Mouse (Mus musculus): ENCODE data around the gene Tomm20l. TPM values are rescaled to one million over a fixed set of nuclear protein-coding genes. Genes with fewer than 3 reads are reported as not detected.
A peak's percentile ranks its signal among the peaks of the same experiment; 100 is the strongest.

The Tomm20l gene
- polyA plus RNA-seq, 1 experiment from 2014 or later, result not detected

GRCm38 (mm10) chr12:71136130-71136973 lies 25.1 kb downstream of the Tomm20l start, which contains the start of the genes Timm9 and 2700049A03Rik:
Gene Timm9, minus strand, starts transcription at chr12:71136684.
Gene 2700049A03Rik, plus strand, starts transcription at chr12:71136848.
- H3K4me1 ChIP-seq, result peaks cover 22% of the 10 kb centered on the region
- H3K9me3 ChIP-seq (replicated peaks), result no peaks in the 10 kb centered on the region
- WGBS, result under 1% methylated on average over 52 of the region's 52 CpGs

GRCm38 (mm10) chr12:71136974-71137491 lies 25.8 kb downstream of the Tomm20l start:
- WGBS, result under 1% methylated on average over 30 of the region's 30 CpGs

More at GRCm38 (mm10) chr12:71136130-71136973, 25.1 kb downstream of the Tomm20l start, which contains the start of the genes Timm9 and 2700049A03Rik:
- Histone ChIP-seq H3K27ac (peak within 1 kb of the TSS; percentile 94), H3K4me3 (peak within 1 kb of the TSS; percentile 95), H3K27me3 (ENCODE audit: low read depth, poor library complexity, severe bottlenecking) (no peaks in the 10 kb centered on the region), H3K36me3 (peaks cover 45% of the 10 kb centered on the region)
- DNase-seq (ENCODE audit: low spot score), result peak; percentile 82

GRCm38 (mm10) chr12:71137686-71138085 lies 26.5 kb downstream of the Tomm20l start:
- Histone ChIP-seq H3K9me3 (replicated peaks) (no peaks in the 10 kb centered on the region), H3K27ac (peak overlapping the region; percentile 94), H3K4me3 (peak overlapping the region; percentile 95), H3K36me3 (peaks cover 46% of the 10 kb centered on the region), H3K4me1 (peaks cover 22% of the 10 kb centered on the region), H3K27me3 (ENCODE audit: low read depth, poor library complexity, severe bottlenecking) (no peaks in the 10 kb centered on the region)
- WGBS, result 7% methylated on average over 11 of the region's 11 CpGs
- no peak for DNase-seq (ENCODE audit: low spot score)

More at GRCm38 (mm10) chr12:71136974-71137491, 25.8 kb downstream of the Tomm20l start:
- Histone ChIP-seq H3K4me3 (peak overlapping the region; percentile 95), H3K36me3 (peaks cover 46% of the 10 kb centered on the region), H3K27me3 (ENCODE audit: low read depth, poor library complexity, severe bottlenecking) (no peaks in the 10 kb centered on the region), H3K4me1 (peaks cover 22% of the 10 kb centered on the region), H3K27ac (peak overlapping the region; percentile 94), H3K9me3 (replicated peaks) (no peaks in the 10 kb centered on the region)
- peak; percentile 95 for DNase-seq (ENCODE audit: low spot score)

- H3K9me3 ChIP-seq (replicated peaks), result no peaks in the 10 kb centered on the region
- peaks cover 52% of the 10 kb centered on the region for H3K36me3 ChIP-seq
- no peak overlapping the region for H3K27ac ChIP-seq
- WGBS, result 82% methylated on average over 5 of the region's 5 CpGs
- DNase-seq (ENCODE audit: low spot score), result no peak
- H3K4me3 ChIP-seq, result no peak overlapping the region
- no peaks in the 10 kb centered on the region for H3K27me3 ChIP-seq (ENCODE audit: low read depth, poor library complexity, severe bottlenecking)
- H3K4me1 ChIP-seq, result peaks cover 22% of the 10 kb centered on the region
Observed at GRCm38 (mm10) chr12:71139258-71139828, 28.1 kb downstream of the Tomm20l start.

GRCm38 (mm10) chr12:71141189-71141588 lies 30.0 kb downstream of the Tomm20l start:
- H3K9me3 ChIP-seq (replicated peaks), result no peaks in the 10 kb centered on the region
- H3K4me3 ChIP-seq, result no peak overlapping the region
- no peak for DNase-seq (ENCODE audit: low spot score)
- H3K27ac ChIP-seq, result no peak overlapping the region
- peaks cover 14% of the 10 kb centered on the region for H3K4me1 ChIP-seq
- no peaks in the 10 kb centered on the region for H3K27me3 ChIP-seq (ENCODE audit: low read depth, poor library complexity, severe bottlenecking)
- peaks cover 69% of the 10 kb centered on the region for H3K36me3 ChIP-seq

GRCm38 (mm10) chr12:71147641-71148040 lies 36.4 kb downstream of the Tomm20l start:
- Histone ChIP-seq H3K36me3 (peaks cover 94% of the 10 kb centered on the region), H3K9me3 (replicated peaks) (no peaks in the 10 kb centered on the region), H3K4me1 (no peaks in the 10 kb centered on the region), H3K27me3 (ENCODE audit: low read depth, poor library complexity, severe bottlenecking) (no peaks in the 10 kb centered on the region), H3K4me3 (no peak overlapping the region), H3K27ac (no peak overlapping the region)
- peak; percentile 43 for DNase-seq (ENCODE audit: low spot score)
- WGBS, result 78% methylated on average over 3 of the region's 3 CpGs

- WGBS, result 98% methylated on average over 9 of the region's 9 CpGs
- H3K4me1 ChIP-seq, result no peaks in the 10 kb centered on the region
- H3K4me3 ChIP-seq, result no peak overlapping the region
- no peak overlapping the region for H3K27ac ChIP-seq
- no peak for DNase-seq (ENCODE audit: low spot score)
- H3K36me3 ChIP-seq, result peaks cover 94% of the 10 kb centered on the region
- H3K27me3 ChIP-seq (ENCODE audit: low read depth, poor library complexity, severe bottlenecking), result no peaks in the 10 kb centered on the region
- no peaks in the 10 kb centered on the region for H3K9me3 ChIP-seq (replicated peaks)
Observed at GRCm38 (mm10) chr12:71148801-71149200, 37.6 kb downstream of the Tomm20l start.

GRCm38 (mm10) chr12:71149456-71149855 lies 38.2 kb downstream of the Tomm20l start:
- WGBS, result 93% methylated on average over 6 of the region's 6 CpGs
- Histone ChIP-seq H3K36me3 (peaks cover 94% of the 10 kb centered on the region), H3K27me3 (ENCODE audit: low read depth, poor library complexity, severe bottlenecking) (no peaks in the 10 kb centered on the region), H3K27ac (no peak overlapping the region), H3K4me3 (no peak overlapping the region), H3K9me3 (replicated peaks) (no peaks in the 10 kb centered on the region), H3K4me1 (no peaks in the 10 kb centered on the region)
- no peak for DNase-seq (ENCODE audit: low spot score)

- Histone ChIP-seq H3K9me3 (replicated peaks) (no peaks in the 10 kb centered on the region), H3K27ac (no peak overlapping the region), H3K4me3 (no peak overlapping the region), H3K27me3 (ENCODE audit: low read depth, poor library complexity, severe bottlenecking) (no peaks in the 10 kb centered on the region), H3K36me3 (peaks cover 94% of the 10 kb centered on the region), H3K4me1 (no peaks in the 10 kb centered on the region)
- WGBS, result 93% methylated on average over 8 of the region's 8 CpGs
- DNase-seq (ENCODE audit: low spot score), result no peak
Observed at GRCm38 (mm10) chr12:71150167-71150566, 38.9 kb downstream of the Tomm20l start.

- peaks cover 97% of the 10 kb centered on the region for H3K36me3 ChIP-seq
- no peak overlapping the region for H3K27ac ChIP-seq
- DNase-seq (ENCODE audit: low spot score), result no peak
- no peaks in the 10 kb centered on the region for H3K4me1 ChIP-seq
- H3K4me3 ChIP-seq, result no peak overlapping the region
- WGBS, result 94% methylated on average over 6 of the region's 6 CpGs
- H3K27me3 ChIP-seq (ENCODE audit: low read depth, poor library complexity, severe bottlenecking), result no peaks in the 10 kb centered on the region
- no peaks in the 10 kb centered on the region for H3K9me3 ChIP-seq (replicated peaks)
Observed at GRCm38 (mm10) chr12:71154979-71155378, 43.8 kb downstream of the Tomm20l start.

GRCm38 (mm10) chr12:71157974-71158373 lies 46.7 kb downstream of the Tomm20l start:
- WGBS, result 89% methylated on average over 6 of the region's 6 CpGs
- H3K27me3 ChIP-seq (ENCODE audit: low read depth, poor library complexity, severe bottlenecking), result no peaks in the 10 kb centered on the region
- H3K4me3 ChIP-seq, result no peak overlapping the region
- no peak for DNase-seq (ENCODE audit: low spot score)
- no peaks in the 10 kb centered on the region for H3K4me1 ChIP-seq
- H3K36me3 ChIP-seq, result peaks cover 98% of the 10 kb centered on the region
- H3K9me3 ChIP-seq (replicated peaks), result no peaks in the 10 kb centered on the region
- H3K27ac ChIP-seq, result no peak overlapping the region

GRCm38 (mm10) chr12:71164410-71164809 lies 53.2 kb downstream of the Tomm20l start:
- H3K36me3 ChIP-seq, result peaks cover 92% of the 10 kb centered on the region
- H3K9me3 ChIP-seq (replicated peaks), result no peaks in the 10 kb centered on the region
- no peak for DNase-seq (ENCODE audit: low spot score)
- WGBS, result 93% methylated on average over 9 of the region's 9 CpGs
- H3K4me1 ChIP-seq, result no peaks in the 10 kb centered on the region
- H3K4me3 ChIP-seq, result no peak overlapping the region
- no peaks in the 10 kb centered on the region for H3K27me3 ChIP-seq (ENCODE audit: low read depth, poor library complexity, severe bottlenecking)
- no peak overlapping the region for H3K27ac ChIP-seq

GRCm38 (mm10) chr12:71169911-71170310 lies 58.7 kb downstream of the Tomm20l start:
- no peak for DNase-seq (ENCODE audit: low spot score)
- no peak overlapping the region for H3K27ac ChIP-seq
- peaks cover 92% of the 10 kb centered on the region for H3K36me3 ChIP-seq
- no peak overlapping the region for H3K4me3 ChIP-seq
- H3K4me1 ChIP-seq, result no peaks in the 10 kb centered on the region
- no peaks in the 10 kb centered on the region for H3K27me3 ChIP-seq (ENCODE audit: low read depth, poor library complexity, severe bottlenecking)
- no peaks in the 10 kb centered on the region for H3K9me3 ChIP-seq (replicated peaks)
- WGBS, result 93% methylated on average over 1 of the region's 1 CpGs
